ENCODE assay signal across 17 mouse cellular contexts in genomic region chr14:98452191-98452590, GRCm38 (mm10).
DNase-seq lines count a peak whose midpoint lies in the region; ATAC-seq lines count a peak whose summit lies in the region.
"Had no signal": no experiment of that assay in that cellular context is flagged by ENCODE, and none has a peak within 500 bp of the region (broad histone marks: within the 10 kb centered on the region; RNA-seq: fewer than 3 reads in every experiment).

No protein-coding gene starts in this region.

- no peak for ATAC-seq in megakaryocyte-erythroid progenitor cell, adult 5-6 weeks (replicated peaks; ENCODE audit: low FRiP score, low TSS enrichment, poor library complexity, severe bottlenecking)
- ATAC-seq: activated CD4-positive, CD25-positive, alpha-beta regulatory T cell, adult 4 months; CD4-positive, CD25-positive, alpha-beta regulatory T cell, adult 4 months; Patski had no signal

- DNase-seq in fat pad, adult 2 months (ENCODE audit: extremely low read depth, low read depth, low spot score): peak; percentile 98
- DNase-seq in gonadal fat pad, adult 2 months (ENCODE audit: low read depth): peak; percentile 95
- DNase-seq in cerebellum, adult 9-11 months: no peak
- DNase-seq: adrenal gland, adult 2 months; adrenal gland, adult 8-10 months; adrenal gland, postnatal 10 days; adrenal gland, postnatal 14 days; adrenal gland, postnatal 25 days; adrenal gland, postnatal 36 days; B cell, adult 2 months; cerebellum, adult 11 months; cerebellum, adult 11-12 months; cerebellum, adult 18-20 months had no signal
